Mouse (Mus musculus) A20 (cell line): ENCODE data around the gene Fer1l4.

ENCODE experiments used
- DNase-seq: peaks from one replicate; pipeline ENCODE4 v3.0.0-alpha.2; 2011; ENCODE audit warnings: low read depth, low spot score

Gene Fer1l4

GRCm38 (mm10) chr2:156007888-156008532, 44.7 kb downstream of the Fer1l4 start, which contains the start of the genes 6430550D23Rik and Ergic3:
Gene 6430550D23Rik (minus strand): TSS chr2:156007977.
Gene Ergic3 (plus strand): TSS chr2:156008045.
- DNase-seq = peak; percentile 99

- peak; percentile 53 for DNase-seq
Observed at GRCm38 (mm10) chr2:156005393-156005792, 47.4 kb downstream of the Fer1l4 start.

GRCm38 (mm10) chr2:155991863-155992321, 60.9 kb downstream of the Fer1l4 start:
- DNase-seq = no peak

GRCm38 (mm10) chr2:155991151-155991550, 61.6 kb downstream of the Fer1l4 start:
- DNase-seq = no peak

GRCm38 (mm10) chr2:155989085-155989484, 63.7 kb downstream of the Fer1l4 start:
- DNase-seq = no peak

GRCm38 (mm10) chr2:155987131-155987530, 65.6 kb downstream of the Fer1l4 start:
- no peak for DNase-seq

GRCm38 (mm10) chr2:155985776-155986175, 67.0 kb downstream of the Fer1l4 start:
- DNase-seq = no peak

GRCm38 (mm10) chr2:155979328-155979991, 73.3 kb downstream of the Fer1l4 start:
- no peak for DNase-seq

- no peak for DNase-seq
Observed at GRCm38 (mm10) chr2:155974087-155974731, 78.5 kb downstream of the Fer1l4 start.

- no peak for DNase-seq
Observed at GRCm38 (mm10) chr2:155973348-155973747, 79.4 kb downstream of the Fer1l4 start.
